Mouse (Mus musculus): ENCODE data around the gene Ciita. TPM values are rescaled to one million over a fixed set of nuclear protein-coding genes. Genes with fewer than 3 reads are reported as not detected.

Ciita gene
- total and polyA plus RNA-seq, 3 experiments, result 0.11 TPM; not detected in 2

GRCm38 (mm10) chr16:10499122-10499521 lies 19.3 kb downstream of the Ciita start:
- Histone ChIP-seq H3K9me3 (replicated peaks) (no peaks in the 10 kb centered on the region), H3K27me3 (ENCODE audit: insufficient read depth, low read length) (no peaks in the 10 kb centered on the region; the same call in 1 of the 2 replicates), H3K36me3 (replicated peaks) (no peaks in the 10 kb centered on the region), H3K4me1 (ENCODE audit: insufficient read depth, low read depth, low read length) (no peaks in the 10 kb centered on the region), H3K4me3 (ENCODE audit: low read depth, low read length) (no peak overlapping the region)
- ATAC-seq (ENCODE audit: extremely low read depth, insufficient number of reproducible peaks, low FRiP score, poor library complexity, severe bottlenecking) (no peak), DNase-seq (ENCODE audit: low spot score) (no peak)
- TF ChIP-seq GATA1 (IDR thresholded peaks at IDR 0.05; ENCODE audit: borderline replicate concordance, low read length) (no peak), CTCF (IDR thresholded peaks at IDR 0.05; ENCODE audit: low read depth, low read length) (no peak), TAL1 (conservative IDR thresholded peaks at IDR 0.05; ENCODE audit: low read depth, low read length) (no peak), POLR2AphosphoS5 (IDR thresholded peaks at IDR 0.05; ENCODE audit: insufficient replicate concordance, low read depth, low read length) (no peak), GATA2 (IDR thresholded peaks at IDR 0.05; ENCODE audit: borderline replicate concordance, low read depth, low read length) (no peak)

GRCm38 (mm10) chr16:10501865-10502264 lies 22.0 kb downstream of the Ciita start:
- Histone ChIP-seq H3K4me3 (ENCODE audit: low read depth, low read length) (no peak overlapping the region), H3K27me3 (ENCODE audit: insufficient read depth, low read length) (no peaks in the 10 kb centered on the region; the same call in 1 of the 2 replicates), H3K36me3 (replicated peaks) (no peaks in the 10 kb centered on the region), H3K4me1 (ENCODE audit: insufficient read depth, low read depth, low read length) (no peaks in the 10 kb centered on the region), H3K9me3 (replicated peaks) (no peaks in the 10 kb centered on the region)
- DNase-seq (ENCODE audit: low spot score), result no peak
- TF ChIP-seq CTCF (IDR thresholded peaks at IDR 0.05; ENCODE audit: low read depth, low read length), result no peak
- no peak for TF ChIP-seq GATA2 (IDR thresholded peaks at IDR 0.05; ENCODE audit: borderline replicate concordance, low read depth, low read length)
- no peak for TF ChIP-seq TAL1 (conservative IDR thresholded peaks at IDR 0.05; ENCODE audit: low read depth, low read length)
- no peak for TF ChIP-seq GATA1 (IDR thresholded peaks at IDR 0.05; ENCODE audit: borderline replicate concordance, low read length)
- TF ChIP-seq POLR2AphosphoS5 (IDR thresholded peaks at IDR 0.05; ENCODE audit: insufficient replicate concordance, low read depth, low read length), result no peak
- ATAC-seq (ENCODE audit: extremely low read depth, insufficient number of reproducible peaks, low FRiP score, poor library complexity, severe bottlenecking), result no peak

- no peaks in the 10 kb centered on the region for H3K4me1 ChIP-seq (ENCODE audit: insufficient read depth, low read depth, low read length)
- H3K27me3 ChIP-seq (ENCODE audit: insufficient read depth, low read length), result peaks cover 2% of the 10 kb centered on the region; the same call in 1 of the 2 replicates
- H3K9me3 ChIP-seq (replicated peaks), result no peaks in the 10 kb centered on the region
- TF ChIP-seq GATA2 (IDR thresholded peaks at IDR 0.05; ENCODE audit: borderline replicate concordance, low read depth, low read length), result no peak
- TF ChIP-seq CTCF (IDR thresholded peaks at IDR 0.05; ENCODE audit: low read depth, low read length), result no peak
- no peak for TF ChIP-seq GATA1 (IDR thresholded peaks at IDR 0.05; ENCODE audit: borderline replicate concordance, low read length)
- no peak for TF ChIP-seq POLR2AphosphoS5 (IDR thresholded peaks at IDR 0.05; ENCODE audit: insufficient replicate concordance, low read depth, low read length)
- TF ChIP-seq TAL1 (conservative IDR thresholded peaks at IDR 0.05; ENCODE audit: low read depth, low read length), result no peak
- DNase-seq (ENCODE audit: low spot score) (no peak), ATAC-seq (ENCODE audit: extremely low read depth, insufficient number of reproducible peaks, low FRiP score, poor library complexity, severe bottlenecking) (no peak)
- H3K36me3 ChIP-seq (replicated peaks), result no peaks in the 10 kb centered on the region
- no peak overlapping the region for H3K4me3 ChIP-seq (ENCODE audit: low read depth, low read length)
Measured at GRCm38 (mm10) chr16:10503058-10503457, 23.2 kb downstream of the Ciita start.

- Histone ChIP-seq H3K4me1 (ENCODE audit: insufficient read depth, low read depth, low read length) (no peaks in the 10 kb centered on the region), H3K9me3 (replicated peaks) (no peaks in the 10 kb centered on the region), H3K27me3 (ENCODE audit: insufficient read depth, low read length) (peaks cover 15% of the 10 kb centered on the region), H3K36me3 (replicated peaks) (no peaks in the 10 kb centered on the region), H3K4me3 (ENCODE audit: low read depth, low read length) (no peak overlapping the region)
- TF ChIP-seq GATA1 (IDR thresholded peaks at IDR 0.05; ENCODE audit: borderline replicate concordance, low read length) (no peak), GATA2 (IDR thresholded peaks at IDR 0.05; ENCODE audit: borderline replicate concordance, low read depth, low read length) (no peak), TAL1 (conservative IDR thresholded peaks at IDR 0.05; ENCODE audit: low read depth, low read length) (no peak), CTCF (IDR thresholded peaks at IDR 0.05; ENCODE audit: low read depth, low read length) (no peak), POLR2AphosphoS5 (IDR thresholded peaks at IDR 0.05; ENCODE audit: insufficient replicate concordance, low read depth, low read length) (no peak)
- no peak for ATAC-seq (ENCODE audit: extremely low read depth, insufficient number of reproducible peaks, low FRiP score, poor library complexity, severe bottlenecking)
- no peak for DNase-seq (ENCODE audit: low spot score)
Measured at GRCm38 (mm10) chr16:10507445-10507844, 27.6 kb downstream of the Ciita start.

GRCm38 (mm10) chr16:10508691-10509090 lies 28.8 kb downstream of the Ciita start:
- H3K4me1 ChIP-seq (ENCODE audit: insufficient read depth, low read depth, low read length), result no peaks in the 10 kb centered on the region
- TF ChIP-seq TAL1 (conservative IDR thresholded peaks at IDR 0.05; ENCODE audit: low read depth, low read length) (no peak), GATA1 (IDR thresholded peaks at IDR 0.05; ENCODE audit: borderline replicate concordance, low read length) (no peak)
- H3K9me3 ChIP-seq (replicated peaks), result no peaks in the 10 kb centered on the region
- no peaks in the 10 kb centered on the region for H3K36me3 ChIP-seq (replicated peaks)
- no peak overlapping the region for H3K4me3 ChIP-seq (ENCODE audit: low read depth, low read length)
- DNase-seq (ENCODE audit: low spot score) (no peak), ATAC-seq (ENCODE audit: extremely low read depth, insufficient number of reproducible peaks, low FRiP score, poor library complexity, severe bottlenecking) (no peak)
- peaks cover 15% of the 10 kb centered on the region for H3K27me3 ChIP-seq (ENCODE audit: insufficient read depth, low read length)

GRCm38 (mm10) chr16:10510477-10511133 lies 30.7 kb downstream of the Ciita start:
- Histone ChIP-seq H3K27me3 (ENCODE audit: insufficient read depth, low read length) (peaks cover 15% of the 10 kb centered on the region), H3K4me3 (ENCODE audit: low read depth, low read length) (no peak overlapping the region), H3K4me1 (ENCODE audit: insufficient read depth, low read depth, low read length) (no peaks in the 10 kb centered on the region), H3K9me3 (replicated peaks) (no peaks in the 10 kb centered on the region), H3K36me3 (replicated peaks) (no peaks in the 10 kb centered on the region)
- TF ChIP-seq GATA1 (IDR thresholded peaks at IDR 0.05; ENCODE audit: borderline replicate concordance, low read length) (no peak), POLR2AphosphoS5 (IDR thresholded peaks at IDR 0.05; ENCODE audit: insufficient replicate concordance, low read depth, low read length) (no peak), GATA2 (IDR thresholded peaks at IDR 0.05; ENCODE audit: borderline replicate concordance, low read depth, low read length) (no peak), TAL1 (conservative IDR thresholded peaks at IDR 0.05; ENCODE audit: low read depth, low read length) (no peak), CTCF (IDR thresholded peaks at IDR 0.05; ENCODE audit: low read depth, low read length) (no peak)
- DNase-seq (ENCODE audit: low spot score), result no peak
- no peak for ATAC-seq (ENCODE audit: extremely low read depth, insufficient number of reproducible peaks, low FRiP score, poor library complexity, severe bottlenecking)
